Mouse (Mus musculus) midbrain, postnatal 0 days (tissue): ENCODE measurements around the gene Cryba2. TPM values are rescaled to one million over a fixed set of nuclear protein-coding genes. Genes with fewer than 3 reads are reported as not detected.

Source experiments
- ATAC-seq: fragments of 200-750 bp; cut with Nextera tagmentation; 2 replicates; pipeline ENCODE4 v1.8.0; 2017; ENCODE audit warnings: moderate number of reproducible peaks, mild to moderate bottlenecking, moderate TSS enrichment, moderate library complexity; ENCODE audit not compliant: low FRiP score
- DNase-seq: peaks from one replicate; pipeline ENCODE4 v3.0.0-alpha.2; 2015; ENCODE audit warnings: low spot score
- H3K27ac ChIP-seq: fragments of 300-500 bp; sonication (generic); 2 replicates; pipeline ENCODE4 v1.5.1; 2014; ENCODE audit warnings: low read depth, mild to moderate bottlenecking, low read length, mixed read lengths
- H3K27me3 ChIP-seq: fragments of 300-500 bp; sonication (generic); 2 replicates; pipeline ENCODE4 v1.6.1; 2014; ENCODE audit warnings: low read length, control low read depth, mixed read lengths; ENCODE audit not compliant: insufficient read depth
- H3K36me3 ChIP-seq: fragments of 300-500 bp; sonication (generic); 2 replicates; pipeline ENCODE4 v1.6.1; 2014; ENCODE audit warnings: low read length, control low read depth, mixed read lengths; ENCODE audit not compliant: insufficient read depth
- H3K4me1 ChIP-seq: fragments of 300-500 bp; sonication (generic); 2 replicates; pipeline ENCODE4 v1.6.1; 2014; ENCODE audit warnings: mild to moderate bottlenecking, control low read depth, antibody characterized with exemption, low read length, mixed read lengths; ENCODE audit not compliant: insufficient read depth
- H3K4me2 ChIP-seq: fragments of 300-500 bp; sonication (generic); 2 replicates; pipeline ENCODE4 v1.6.1; 2014; ENCODE audit warnings: low read depth, mild to moderate bottlenecking, low read length, mixed read lengths; ENCODE audit not compliant: poor library complexity, severe bottlenecking
- H3K4me3 ChIP-seq: fragments of 300-500 bp; sonication (generic); 2 replicates; pipeline ENCODE4 v1.5.1; 2014; ENCODE audit warnings: low read depth, mild to moderate bottlenecking, low read length, moderate library complexity
- H3K9ac ChIP-seq: fragments of 300-500 bp; sonication (generic); replicated peaks from 2 replicates; pipeline ENCODE4 v1.6.1; 2014; ENCODE audit warnings: mild to moderate bottlenecking, low read length, moderate library complexity, mixed read lengths; ENCODE audit not compliant: poor library complexity, severe bottlenecking
- H3K9me3 ChIP-seq: fragments of 300-500 bp; sonication (generic); 2 replicates; pipeline ENCODE4 v1.6.1; 2016; ENCODE audit warnings: low read length, control low read depth
- CTCF ChIP-seq: IDR thresholded peaks from 2 replicates; pipeline ENCODE4 v1.5.1; 2016; ENCODE audit warnings: antibody characterized with exemption, mild to moderate bottlenecking
- WGBS: fragments of 180-500 bp; shearing (Covaris S2); extraction: QIAGEN DNeasy Blood & Tissue Kit; methylation state at CpG from one replicate; pipeline ENCODE4 v1.1.7; 2014; 5-methylcytosine and 5-hydroxymethylcytosine counted together
- polyA plus RNA-seq: library from polyadenylated mRNA; unstranded; fragments of >200 nt; fragmentation: Nextera tagmentation; extraction: Ambion mirVana; gene quantifications from 2 replicates; pipeline ENCODE4 v1.2.1, GENCODE M21; 2015
- total RNA-seq: library from RNA; depleted of rRNA; stranded (reverse); fragments of >200 nt; gene quantifications from 2 replicates; pipeline ENCODE4 v1.2.3, GENCODE M21; 2014; rRNA removed

Gene Cryba2
- total RNA-seq (not detected in 2 replicates), polyA plus RNA-seq (0.49 and 0.80 TPM in 2 replicates)

- peaks cover 6% of the 10 kb centered on the region; the same call in 1 of the 2 replicates for H3K4me1 ChIP-seq
- TF ChIP-seq CTCF, result peak; percentile 85
- peak within 1 kb of the TSS; percentile 44 for H3K4me2 ChIP-seq
- ATAC-seq (0 out of 2 replicates have a peak, but pooled peaks have one; percentile 19), DNase-seq (peak; percentile 65)
- H3K36me3 ChIP-seq, result no peaks in the 10 kb centered on the region
- no peaks in the 10 kb centered on the region for H3K9me3 ChIP-seq
- peak within 1 kb of the TSS; percentile 29 for H3K4me3 ChIP-seq
- peaks cover 66% of the 10 kb centered on the region for H3K27me3 ChIP-seq
- H3K9ac ChIP-seq, result no peak within 1 kb of the TSS
- 2% methylated on average over 25 of the region's 25 CpGs for WGBS
- H3K27ac ChIP-seq, result no peak within 1 kb of the TSS
Measured at GRCm38 (mm10) chr1:74893134-74893855, at the start of gene Cryba2. Gene Cryba2 (minus strand): TSS chr1:74893143.

- TF ChIP-seq CTCF, result no peak
- DNase-seq, result no peak
- no peaks in the 10 kb centered on the region for H3K9me3 ChIP-seq
- no peaks in the 10 kb centered on the region for H3K4me1 ChIP-seq
- H3K36me3 ChIP-seq, result no peaks in the 10 kb centered on the region
- ATAC-seq, result no peak
- H3K27ac ChIP-seq, result no peak overlapping the region
- H3K4me3 ChIP-seq, result no peak overlapping the region
- peaks cover 15% of the 10 kb centered on the region for H3K27me3 ChIP-seq
- no peak overlapping the region for H3K4me2 ChIP-seq
- no peak overlapping the region for H3K9ac ChIP-seq
- 66% methylated on average over 12 of the region's 12 CpGs for WGBS
Measured at GRCm38 (mm10) chr1:74941651-74942360, 48.9 kb upstream of the Cryba2 start.

GRCm38 (mm10) chr1:74939762-74940161 is 46.8 kb upstream of the Cryba2 start:
- no peak for TF ChIP-seq CTCF
- ATAC-seq, result no peak
- H3K36me3 ChIP-seq, result no peaks in the 10 kb centered on the region
- no peaks in the 10 kb centered on the region for H3K9me3 ChIP-seq
- no peak overlapping the region for H3K4me3 ChIP-seq
- no peak for DNase-seq
- H3K27me3 ChIP-seq, result peaks cover 8% of the 10 kb centered on the region; the same call in 1 of the 2 replicates
- H3K9ac ChIP-seq, result no peak overlapping the region
- H3K4me2 ChIP-seq, result no peak overlapping the region
- 12% methylated on average over 3 of the region's 3 CpGs for WGBS
- no peak overlapping the region for H3K27ac ChIP-seq
- no peaks in the 10 kb centered on the region for H3K4me1 ChIP-seq

DNA sequence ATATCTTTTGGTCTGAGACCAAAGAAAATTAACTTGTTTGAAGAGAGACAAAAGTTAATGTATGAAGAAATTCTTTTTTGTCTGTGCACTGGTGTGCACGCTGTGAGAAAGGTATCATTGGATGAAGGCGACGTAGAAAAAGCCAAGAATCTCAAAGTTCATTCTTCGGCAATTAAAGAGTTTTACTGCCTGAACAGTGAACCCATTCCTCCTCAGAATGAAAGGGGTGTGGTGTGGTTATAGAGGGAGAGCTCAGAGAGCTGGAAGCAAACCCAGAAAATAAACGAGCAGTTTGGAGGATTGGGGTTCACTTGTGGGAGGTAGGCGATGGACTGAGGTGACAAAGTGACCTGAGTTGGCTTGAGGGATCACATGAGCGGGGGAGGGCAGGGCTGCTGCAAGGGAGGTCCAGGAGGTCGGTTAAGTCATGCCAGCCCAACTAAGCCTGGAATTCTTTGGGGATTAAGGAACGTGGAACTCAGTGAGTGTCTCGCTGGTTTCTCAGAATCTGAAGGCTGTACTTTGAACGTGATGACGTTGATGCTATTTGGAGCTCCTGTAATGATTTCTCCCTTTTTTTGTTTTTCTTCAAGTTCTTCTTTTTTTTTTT is 43.4 kb upstream of the Cryba2 start:
- Histone ChIP-seq H3K4me3 (no peak overlapping the region), H3K36me3 (no peaks in the 10 kb centered on the region), H3K27ac (no peak overlapping the region), H3K9ac (no peak overlapping the region), H3K9me3 (no peaks in the 10 kb centered on the region), H3K4me2 (no peak overlapping the region), H3K4me1 (no peaks in the 10 kb centered on the region), H3K27me3 (peaks cover 4% of the 10 kb centered on the region; the same call in 1 of the 2 replicates)
- ATAC-seq (no peak), DNase-seq (no peak)
- 39% methylated on average over 12 of the region's 12 CpGs for WGBS
- TF ChIP-seq CTCF, result no peak

GRCm38 (mm10) chr1:74935402-74935801 is 42.5 kb upstream of the Cryba2 start, which contains the start of gene Cfap65:
Gene Cfap65 (minus strand): TSS chr1:74935599.
- H3K36me3 ChIP-seq, result no peaks in the 10 kb centered on the region
- H3K27me3 ChIP-seq, result 0 out of 2 replicates have a peak, but pooled peaks cover 4% of the 10 kb centered on the region
- under 1% methylated on average over 18 of the region's 18 CpGs for WGBS
- no peaks in the 10 kb centered on the region for H3K4me1 ChIP-seq
- H3K4me2 ChIP-seq, result peak within 1 kb of the TSS; percentile 62
- ATAC-seq, result peak; percentile 77; the same call in 1 of the 2 replicates
- H3K27ac ChIP-seq, result no peak within 1 kb of the TSS
- no peaks in the 10 kb centered on the region for H3K9me3 ChIP-seq
- no peak within 1 kb of the TSS for H3K9ac ChIP-seq
- peak within 1 kb of the TSS; percentile 44 for H3K4me3 ChIP-seq
- DNase-seq, result peak; percentile 81
- TF ChIP-seq CTCF, result no peak
